Mouse (Mus musculus): Measurements from ENCODE around the gene Rnf148.

Gene Rnf148

GRCm38 (mm10) chr6:23655036-23655435 is at the start of gene Rnf148:
Rnf148 (minus strand) TSS chr6:23655136.
- DNase-seq (ENCODE audit: low read depth in 1 of 2, low spot score in 2 of 2) = no peak

- no peak for DNase-seq (ENCODE audit: low read depth in 1 of 2, low spot score in 2 of 2)
These were observed 45.9 kb upstream of the Rnf148 start for GRCm38 (mm10) chr6:23700879-23701278.

DNA sequence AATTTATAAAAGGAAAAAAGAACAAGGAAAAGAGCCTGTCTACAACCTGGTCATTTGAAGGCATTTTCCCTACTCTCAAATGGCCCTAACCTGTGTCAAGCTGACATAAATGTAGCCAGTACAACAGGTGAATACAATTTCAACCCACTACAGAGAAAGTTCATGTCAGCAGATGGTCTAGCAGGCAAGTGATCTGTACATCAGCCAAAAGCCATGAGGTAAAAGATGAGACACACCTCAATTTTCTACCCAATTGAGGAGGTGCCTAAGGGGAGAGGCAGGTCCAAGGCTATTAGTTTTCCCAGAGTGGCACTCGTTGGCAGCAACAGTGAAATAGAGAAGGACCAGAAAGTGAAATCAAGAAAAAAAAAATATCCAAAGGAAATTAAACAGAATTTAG is 23.2 kb upstream of the Rnf148 start:
- DNase-seq (ENCODE audit: low read depth in 1 of 2, low spot score in 2 of 2) = no peak

DNA sequence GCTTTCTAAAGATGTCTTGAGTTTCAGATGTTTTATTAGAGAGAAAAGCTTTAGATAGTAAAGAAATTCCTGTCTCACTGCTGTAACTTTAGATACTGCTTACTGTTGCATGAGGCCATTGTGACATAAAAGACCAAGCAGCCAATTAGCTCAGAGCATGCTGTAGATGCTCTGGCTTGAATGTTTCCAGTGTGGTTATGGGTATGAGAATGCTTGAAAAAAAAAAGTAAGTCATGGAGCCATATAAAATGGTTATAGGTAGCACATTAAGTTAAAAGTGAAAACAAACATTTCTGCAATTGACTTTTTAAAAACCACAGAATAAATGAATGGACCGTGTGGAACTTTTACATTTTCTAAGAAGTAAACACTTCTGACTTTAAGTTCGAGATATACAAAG is 4.7 kb downstream of the Rnf148 start, which contains the start of gene Rnf133:
Rnf133 (minus strand) TSS at position 101 of the 400 bp plus-strand sequence.
- no peak for DNase-seq (ENCODE audit: low read depth in 1 of 2, low spot score in 2 of 2)

GRCm38 (mm10) chr6:23648732-23649131 is 6.2 kb downstream of the Rnf148 start:
- no peak for DNase-seq (ENCODE audit: low read depth in 1 of 2, low spot score in 2 of 2)

GRCm38 (mm10) chr6:23647627-23648247 is 7.2 kb downstream of the Rnf148 start:
- no peak for DNase-seq (ENCODE audit: low read depth in 1 of 2, low spot score in 2 of 2)

DNA sequence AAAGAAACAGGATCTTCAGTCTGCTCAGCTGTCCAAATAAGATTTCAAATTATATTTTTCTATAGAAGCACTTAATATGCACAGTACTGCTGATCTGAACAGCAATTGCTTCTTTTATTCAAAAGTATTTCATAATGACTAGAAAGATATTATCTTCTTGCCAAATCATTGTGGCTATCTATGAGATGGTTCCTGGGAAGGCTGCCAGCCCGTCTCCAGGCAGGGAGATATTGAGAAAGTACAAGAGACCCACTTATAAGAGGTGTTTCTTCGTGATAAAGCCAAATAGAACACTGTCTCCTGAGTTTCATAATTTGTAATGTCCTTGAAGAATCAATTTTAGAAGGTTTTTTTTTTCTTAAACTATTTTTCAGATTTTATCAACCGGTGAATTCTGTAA is 17.9 kb downstream of the Rnf148 start:
- DNase-seq (ENCODE audit: low read depth in 1 of 2, low spot score in 2 of 2) = no peak

DNA sequence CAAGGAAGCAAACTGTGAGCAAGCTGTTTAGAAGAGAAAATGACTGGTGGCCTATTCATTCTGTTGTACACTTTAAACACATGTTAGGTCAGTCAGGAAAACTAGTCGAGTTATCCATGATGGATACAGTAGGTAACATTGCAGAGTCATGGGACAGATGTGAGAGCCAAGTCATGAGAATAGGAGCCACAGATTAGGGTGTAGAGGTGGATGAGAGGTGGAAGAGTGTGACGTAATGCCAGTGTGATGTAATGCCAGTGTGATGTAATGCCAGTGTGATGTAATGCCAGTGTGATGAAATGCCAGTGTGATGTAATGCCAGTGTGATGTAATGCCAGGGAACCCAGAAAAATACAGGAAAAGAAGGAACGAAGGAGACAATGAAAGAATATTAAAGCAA is 19.7 kb downstream of the Rnf148 start:
- DNase-seq (ENCODE audit: low read depth in 1 of 2, low spot score in 2 of 2) = no peak

DNA sequence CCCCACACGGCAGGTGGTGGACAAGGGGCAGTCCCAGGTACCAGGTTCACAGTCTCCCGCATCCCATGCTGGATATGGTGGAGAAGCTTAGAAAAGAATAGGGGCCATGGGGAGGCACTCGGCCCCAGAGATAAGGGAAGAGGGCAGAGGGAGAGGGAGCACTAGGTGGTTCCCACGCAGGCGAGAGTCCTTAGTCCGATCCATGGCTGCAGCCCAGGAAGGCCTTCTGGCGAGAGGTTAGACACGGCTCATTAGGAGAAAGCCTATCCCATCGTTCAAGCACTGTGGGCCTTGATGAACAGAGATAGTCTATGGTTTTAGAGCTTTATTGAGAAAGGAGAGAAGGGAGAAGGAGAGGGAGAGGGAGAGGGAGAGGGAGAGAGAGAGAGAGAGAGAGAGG is 20.9 kb downstream of the Rnf148 start:
- DNase-seq (ENCODE audit: low read depth in 1 of 2, low spot score in 2 of 2) = no peak

DNA sequence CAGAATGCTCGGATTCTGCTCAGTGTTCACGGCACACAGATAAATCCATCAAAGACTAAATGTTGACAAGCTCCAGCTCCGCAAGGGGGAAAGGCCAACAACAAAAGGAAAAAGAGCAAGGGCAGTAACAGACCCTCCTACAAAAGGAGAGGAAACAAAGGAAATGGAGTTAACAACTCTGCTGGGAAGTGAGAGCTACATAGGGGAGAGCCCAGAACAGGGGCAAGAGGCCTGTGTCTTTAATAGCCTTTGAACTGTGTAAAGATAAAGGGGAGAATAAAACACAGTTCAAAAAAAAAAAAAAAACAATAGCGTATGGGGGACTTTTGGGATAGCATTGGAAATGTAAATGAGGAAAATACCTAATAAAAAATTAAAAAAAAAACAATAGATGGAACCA is 24.5 kb downstream of the Rnf148 start:
- no peak for DNase-seq (ENCODE audit: low read depth in 1 of 2, low spot score in 2 of 2)

All from monocyte, adult 2 months (primary cell).